Mouse (Mus musculus) lung, embryonic 14.5 days (tissue): ENCODE measurements around the gene Foxo1. TPM values are rescaled to one million over a fixed set of nuclear protein-coding genes. Genes with fewer than 3 reads are reported as not detected.

Experiments used
- ATAC-seq: fragments of 200-750 bp; cut with Nextera tagmentation; 2 replicates; pipeline ENCODE4 v1.8.0; 2017; ENCODE audit warnings: mild to moderate bottlenecking, moderate TSS enrichment, moderate library complexity; ENCODE audit not compliant: insufficient read depth
- DNase-seq: peaks from one replicate; pipeline ENCODE4 v3.0.0-alpha.2; 2015
- H3K27ac ChIP-seq: fragments of 300-500 bp; sonication (generic); 2 replicates; pipeline ENCODE4 v1.5.1; 2014; ENCODE audit warnings: low read depth, mild to moderate bottlenecking, moderate library complexity
- H3K27me3 ChIP-seq: fragments of 300-500 bp; sonication (generic); 2 replicates; pipeline ENCODE4 v1.6.1; 2014; ENCODE audit warnings: low read length, control low read depth; ENCODE audit not compliant: insufficient read depth
- H3K36me3 ChIP-seq: fragments of 300-500 bp; sonication (generic); 2 replicates; pipeline ENCODE4 v1.6.1; 2014; ENCODE audit warnings: control low read depth; ENCODE audit not compliant: insufficient read depth
- H3K4me1 ChIP-seq: fragments of 300-500 bp; sonication (generic); 2 replicates; pipeline ENCODE4 v1.6.1; 2014; ENCODE audit warnings: antibody characterized with exemption, control low read depth; ENCODE audit not compliant: insufficient read depth
- H3K4me2 ChIP-seq: fragments of 300-500 bp; sonication (generic); 2 replicates; pipeline ENCODE4 v1.6.1; 2014; ENCODE audit warnings: mild to moderate bottlenecking
- H3K4me3 ChIP-seq: fragments of 300-500 bp; sonication (generic); 2 replicates; pipeline ENCODE4 v1.5.1; 2014; ENCODE audit warnings: low read depth, low read length
- H3K9ac ChIP-seq: fragments of 300-500 bp; sonication (generic); 2 replicates; pipeline ENCODE4 v1.6.1; 2014
- H3K9me3 ChIP-seq: fragments of 300-500 bp; sonication (generic); 2 replicates; pipeline ENCODE4 v1.6.1; 2016; ENCODE audit warnings: low read depth, low read length, control low read depth
- CTCF ChIP-seq: IDR thresholded peaks from 2 replicates; pipeline ENCODE4 v1.5.1; 2016; ENCODE audit warnings: antibody characterized with exemption, low read depth
- WGBS: fragments of 180-500 bp; shearing (Covaris S2); extraction: QIAGEN DNeasy Blood & Tissue Kit; methylation state at CpG from one replicate; pipeline ENCODE4 v1.1.7; 2014; 5-methylcytosine and 5-hydroxymethylcytosine counted together
- polyA plus RNA-seq: library from polyadenylated mRNA; unstranded; fragments of >200 nt; fragmentation: Nextera tagmentation; extraction: Ambion mirVana; gene quantifications from 2 replicates; pipeline ENCODE4 v1.2.1, GENCODE M21; 2014

The Foxo1 gene
- polyA plus RNA-seq, 1 experiment from 2014 or later: 7.3 TPM

GRCm38 (mm10) chr3:52275037-52275555 lies 7.0 kb downstream of the Foxo1 start:
- Histone ChIP-seq H3K9ac (no peak overlapping the region), H3K27me3 (no peaks in the 10 kb centered on the region), H3K27ac (no peak overlapping the region), H3K4me2 (no peak overlapping the region), H3K4me3 (no peak overlapping the region), H3K36me3 (no peaks in the 10 kb centered on the region), H3K4me1 (0 out of 2 replicates have a peak, but pooled peaks cover 3% of the 10 kb centered on the region), H3K9me3 (no peaks in the 10 kb centered on the region)
- WGBS: 78% methylated on average over 9 of the region's 9 CpGs
- no peak for ATAC-seq
- no peak for DNase-seq
- no peak for TF ChIP-seq CTCF

- ATAC-seq: no peak
- 77% methylated on average over 1 of the region's 1 CpGs for WGBS
These were observed 12.5 kb downstream of the Foxo1 start for GRCm38 (mm10) chr3:52280681-52281080.

GRCm38 (mm10) chr3:52281882-52282281 lies 13.7 kb downstream of the Foxo1 start:
- no peak for TF ChIP-seq CTCF
- Histone ChIP-seq H3K9ac (no peak overlapping the region), H3K4me3 (no peak overlapping the region), H3K4me1 (no peaks in the 10 kb centered on the region), H3K36me3 (no peaks in the 10 kb centered on the region), H3K4me2 (no peak overlapping the region), H3K27me3 (no peaks in the 10 kb centered on the region), H3K27ac (no peak overlapping the region), H3K9me3 (no peaks in the 10 kb centered on the region)
- 75% methylated on average over 3 of the region's 3 CpGs for WGBS
- ATAC-seq (no peak), DNase-seq (no peak)

More at GRCm38 (mm10) chr3:52280681-52281080, 12.5 kb downstream of the Foxo1 start:
- Histone ChIP-seq H3K4me3 (no peak overlapping the region), H3K36me3 (no peaks in the 10 kb centered on the region), H3K4me2 (no peak overlapping the region), H3K27me3 (no peaks in the 10 kb centered on the region), H3K9ac (no peak overlapping the region), H3K4me1 (no peaks in the 10 kb centered on the region), H3K9me3 (no peaks in the 10 kb centered on the region), H3K27ac (no peak overlapping the region)
- DNase-seq: no peak
- no peak for TF ChIP-seq CTCF

- 22% methylated on average over 2 of the region's 2 CpGs for WGBS
- Histone ChIP-seq H3K9me3 (no peaks in the 10 kb centered on the region), H3K4me3 (no peak overlapping the region), H3K36me3 (no peaks in the 10 kb centered on the region), H3K9ac (no peak overlapping the region), H3K4me1 (no peaks in the 10 kb centered on the region), H3K27ac (no peak overlapping the region), H3K4me2 (no peak overlapping the region), H3K27me3 (no peaks in the 10 kb centered on the region)
- no peak for ATAC-seq
- DNase-seq: no peak
- TF ChIP-seq CTCF: no peak
These were observed 14.2 kb downstream of the Foxo1 start for GRCm38 (mm10) chr3:52282369-52282768.

- DNase-seq (peak; percentile 37), ATAC-seq (peak; percentile 44; the same call in 1 of the 2 replicates)
- H3K27me3 ChIP-seq: no peaks in the 10 kb centered on the region
- H3K9ac ChIP-seq: no peak overlapping the region
- 53% methylated on average over 6 of the region's 6 CpGs for WGBS
- H3K27ac ChIP-seq: no peak overlapping the region
- no peak overlapping the region for H3K4me3 ChIP-seq
- TF ChIP-seq CTCF: no peak
- no peaks in the 10 kb centered on the region for H3K36me3 ChIP-seq
- H3K9me3 ChIP-seq: no peaks in the 10 kb centered on the region
- H3K4me1 ChIP-seq: no peaks in the 10 kb centered on the region
- H3K4me2 ChIP-seq: no peak overlapping the region
These were observed 15.4 kb downstream of the Foxo1 start for GRCm38 (mm10) chr3:52283521-52283920.

- Histone ChIP-seq H3K9me3 (no peaks in the 10 kb centered on the region), H3K4me3 (no peak overlapping the region), H3K4me1 (no peaks in the 10 kb centered on the region), H3K27ac (no peak overlapping the region), H3K9ac (no peak overlapping the region), H3K36me3 (no peaks in the 10 kb centered on the region), H3K4me2 (no peak overlapping the region), H3K27me3 (no peaks in the 10 kb centered on the region)
- no peak for DNase-seq
- TF ChIP-seq CTCF: no peak
- WGBS: 90% methylated on average over 2 of the region's 2 CpGs
- ATAC-seq: no peak
These were observed 22.7 kb downstream of the Foxo1 start for GRCm38 (mm10) chr3:52290811-52291210.

DNA sequence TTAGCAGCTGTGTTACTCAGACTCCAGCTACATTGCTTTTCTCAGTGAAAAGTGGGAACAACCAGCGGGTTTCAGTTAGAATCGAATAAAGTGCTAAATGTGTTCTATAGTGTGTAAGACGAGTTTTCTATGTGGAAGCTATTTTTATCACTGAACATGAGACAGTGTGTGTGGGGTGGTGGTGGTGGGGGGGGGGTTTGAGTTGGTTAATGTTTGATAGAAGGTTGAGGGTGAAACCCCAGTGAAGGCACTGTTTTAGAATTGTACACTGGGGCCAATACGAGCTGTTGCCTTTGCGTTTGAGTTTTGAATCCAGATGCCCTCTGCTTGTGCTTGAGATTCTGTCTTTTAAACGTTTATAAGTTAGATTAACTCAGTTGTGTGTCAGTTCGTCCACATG lies 24.4 kb downstream of the Foxo1 start:
- no peak for TF ChIP-seq CTCF
- Histone ChIP-seq H3K36me3 (no peaks in the 10 kb centered on the region), H3K4me3 (no peak overlapping the region), H3K27me3 (no peaks in the 10 kb centered on the region), H3K27ac (no peak overlapping the region), H3K9ac (no peak overlapping the region), H3K9me3 (no peaks in the 10 kb centered on the region), H3K4me2 (no peak overlapping the region), H3K4me1 (no peaks in the 10 kb centered on the region)
- ATAC-seq (no peak), DNase-seq (no peak)
- 49% methylated on average over 7 of the region's 7 CpGs for WGBS
